In genomic region chr14:16325208-16325607, GRCm38 (mm10) we compare ENCODE assay signal across 25 mouse cellular contexts. TPM values are rescaled to one million over a fixed set of nuclear protein-coding genes. Genes with fewer than 3 reads are reported as not detected.
DNase-seq lines count a peak whose midpoint lies in the region; ATAC-seq and TF ChIP-seq lines count a peak whose summit lies in the region.
"Had no signal": no experiment of that assay in that cellular context is flagged by ENCODE, and none has a peak within 500 bp of the region (broad histone marks: within the 10 kb centered on the region; RNA-seq: fewer than 3 reads in every experiment).

No protein-coding gene starts in this region.

- no peaks in the 10 kb centered on the region for H3K36me3 ChIP-seq in midbrain, postnatal 0 days (ENCODE audit: insufficient read depth, low read length)
- H3K36me3 ChIP-seq in midbrain, embryonic 10.5 days = no peaks in the 10 kb centered on the region
- no peaks in the 10 kb centered on the region for H3K36me3 ChIP-seq in neural tube, embryonic 15.5 days
- H3K36me3 ChIP-seq: embryonic facial prominence, embryonic 15.5 days; heart, embryonic 15.5 days; limb, embryonic 12.5 days; lung, embryonic 15.5 days; midbrain, embryonic 13.5 days; neural tube, embryonic 13.5 days had no signal

- POLR2A ChIA-PET in Patski (lab: Charles Lee) = no interaction called here

- H3K4me3 ChIP-seq in layer of hippocampus, adult 2 months = no peak overlapping the region
- no peak overlapping the region for H3K4me3 ChIP-seq in midbrain, postnatal 0 days (ENCODE audit: low read depth, low read length)
- H3K4me3 ChIP-seq in midbrain, embryonic 10.5 days = no peak overlapping the region
- no peak overlapping the region for H3K4me3 ChIP-seq in neural tube, embryonic 15.5 days (replicated peaks)
- H3K4me3 ChIP-seq: embryonic facial prominence, embryonic 15.5 days; heart, embryonic 15.5 days; limb, embryonic 12.5 days; lung, embryonic 15.5 days; midbrain, embryonic 13.5 days; neural tube, embryonic 13.5 days had no signal

- H3K4me1 ChIP-seq in midbrain, postnatal 0 days (ENCODE audit: insufficient read depth, low read length) = no peaks in the 10 kb centered on the region
- H3K4me1 ChIP-seq in midbrain, embryonic 10.5 days = peaks cover 13% of the 10 kb centered on the region
- 0 out of 2 replicates have a peak, but pooled peaks cover 3% of the 10 kb centered on the region for H3K4me1 ChIP-seq in neural tube, embryonic 15.5 days

- H3K9ac ChIP-seq in midbrain, postnatal 0 days (replicated peaks; ENCODE audit: low read length, poor library complexity, severe bottlenecking) = no peak overlapping the region
- H3K9ac ChIP-seq in neural tube, embryonic 15.5 days (replicated peaks) = no peak overlapping the region
- H3K9ac ChIP-seq: embryonic facial prominence, embryonic 15.5 days; heart, embryonic 15.5 days; limb, embryonic 12.5 days; lung, embryonic 15.5 days; midbrain, embryonic 13.5 days; neural tube, embryonic 13.5 days had no signal

- 32% methylated on average over 1 of the region's 1 CpGs for WGBS in midbrain, postnatal 0 days
- 42% methylated on average over 1 of the region's 1 CpGs for WGBS in midbrain, embryonic 10.5 days
- WGBS in neural tube, embryonic 15.5 days = 56% methylated on average over 1 of the region's 1 CpGs

- no peaks in the 10 kb centered on the region for H3K27me3 ChIP-seq in midbrain, postnatal 0 days (ENCODE audit: insufficient read depth, low read length)
- no peaks in the 10 kb centered on the region for H3K27me3 ChIP-seq in midbrain, embryonic 10.5 days (ENCODE audit: low read depth, poor library complexity, severe bottlenecking)
- H3K27me3 ChIP-seq in Patski = no peaks in the 10 kb centered on the region
- H3K27me3 ChIP-seq in neural tube, embryonic 15.5 days (replicated peaks) = no peaks in the 10 kb centered on the region
- H3K27me3 ChIP-seq: embryonic facial prominence, embryonic 15.5 days; heart, embryonic 15.5 days; limb, embryonic 12.5 days; lung, embryonic 15.5 days; midbrain, embryonic 13.5 days; neural tube, embryonic 13.5 days had no signal

- TF ChIP-seq CTCF in layer of hippocampus, adult 2 months (conservative IDR thresholded peaks at IDR 0.05) = peak; percentile 53
- TF ChIP-seq CTCF in midbrain, postnatal 0 days (IDR thresholded peaks at IDR 0.05) = peak; percentile 46
- peak; percentile 13 for TF ChIP-seq CTCF in Patski (IDR thresholded peaks at IDR 0.05)

- DNase-seq in layer of hippocampus, adult 2 months (ENCODE audit: low spot score in 2 of 2) = no peak
- no peak for DNase-seq in layer of hippocampus, postnatal 14 days (ENCODE audit: low spot score in 2 of 2)
- no peak for DNase-seq in midbrain, postnatal 0 days (ENCODE audit: low spot score)
- DNase-seq in midbrain, embryonic 10.5 days (ENCODE audit: low spot score) = no peak
- no peak for DNase-seq in Patski (ENCODE audit: low read depth, low spot score)
- no peak for DNase-seq in left cerebral cortex, adult 11 months (ENCODE audit: low spot score)
- DNase-seq: adrenal gland, postnatal 14 days; cerebellum, adult 18-20 months; cerebellum, postnatal 25 days; heart, adult 18-20 months; kidney, adult 18-20 months; kidney, postnatal 10 days; right cerebral cortex, postnatal 25 days; thymus, adult 18-20 months; thymus, postnatal 4 days had no signal

- in situ Hi-C loops in Patski (cut with MboI; ENCODE audit: low pct_unique_long_range_greater_than_20kb) = no loop called here

- H3K9me3 ChIP-seq in midbrain, postnatal 0 days (ENCODE audit: low read length) = no peaks in the 10 kb centered on the region
- no peaks in the 10 kb centered on the region for H3K9me3 ChIP-seq in midbrain, embryonic 10.5 days (replicated peaks)
- no peaks in the 10 kb centered on the region for H3K9me3 ChIP-seq in neural tube, embryonic 15.5 days (replicated peaks)
- H3K9me3 ChIP-seq: embryonic facial prominence, embryonic 15.5 days; heart, embryonic 15.5 days; limb, embryonic 12.5 days; lung, embryonic 15.5 days; midbrain, embryonic 13.5 days; neural tube, embryonic 13.5 days had no signal

- no peak for ATAC-seq in midbrain, postnatal 0 days (ENCODE audit: low FRiP score)
- ATAC-seq in Patski = no peak
- ATAC-seq in neural tube, embryonic 15.5 days (ENCODE audit: low FRiP score) = no peak
- ATAC-seq: forebrain, embryonic 16.5 days; hindbrain, postnatal 0 days; midbrain, embryonic 13.5 days had no signal

- no peak overlapping the region for H3K27ac ChIP-seq in layer of hippocampus, adult 2 months
- no peak overlapping the region for H3K27ac ChIP-seq in midbrain, postnatal 0 days (ENCODE audit: low read depth, low read length)
- no peak overlapping the region for H3K27ac ChIP-seq in midbrain, embryonic 10.5 days (replicated peaks)
- H3K27ac ChIP-seq in neural tube, embryonic 15.5 days (replicated peaks) = no peak overlapping the region
- H3K27ac ChIP-seq: embryonic facial prominence, embryonic 15.5 days; heart, embryonic 15.5 days; hindbrain, postnatal 0 days; limb, embryonic 12.5 days; lung, embryonic 15.5 days; macrophage; midbrain, embryonic 13.5 days; neural tube, embryonic 13.5 days had no signal

- CTCF ChIA-PET in Patski (lab: Charles Lee) = interaction anchor here (1.3 kb wide), 1 partner anchor 10 kb away, joined by 5 read pairs; no protein-coding TSS in a partner anchor

- no peak overlapping the region for H3K4me2 ChIP-seq in midbrain, postnatal 0 days (ENCODE audit: low read depth, low read length, poor library complexity, severe bottlenecking)
- no peak overlapping the region for H3K4me2 ChIP-seq in neural tube, embryonic 15.5 days
- H3K4me2 ChIP-seq: embryonic facial prominence, embryonic 15.5 days; heart, embryonic 15.5 days; limb, embryonic 12.5 days; lung, embryonic 15.5 days; midbrain, embryonic 13.5 days; neural tube, embryonic 13.5 days had no signal

RNA-seq across cellular contexts. Expression of gene Top2b, which starts 39.8 kb away (rescaled TPM):
- 10 to 100 TPM; 91.1 to 94.8 TPM for total RNA-seq in layer of hippocampus, adult 2 months (2021)
- total RNA-seq in layer of hippocampus, postnatal 14 days (2021) = 100 to 1,000 TPM; 108 to 127 TPM
- total RNA-seq in midbrain, postnatal 0 days (2014; rRNA removed) = 136 and 214 TPM in 2 replicates
- 40.8 and 55.8 TPM in 2 replicates for polyA plus RNA-seq in midbrain, postnatal 0 days (2015; fragmentation: Nextera tagmentation; extraction: Ambion mirVana)
- 64.5 and 83.2 TPM in 2 replicates for polyA plus RNA-seq in midbrain, embryonic 10.5 days (2016; fragmentation: Nextera tagmentation; extraction: Ambion mirVana)
- 99.5 TPM for polyA plus RNA-seq in Patski (2021)
- 57.7 and 60.3 TPM in 2 replicates for polyA plus RNA-seq in neural tube, embryonic 15.5 days (2015; fragmentation: Nextera tagmentation; extraction: Ambion mirVana)
